Mouse (Mus musculus): ENCODE results near the gene Vamp8.
A peak's percentile ranks its signal among the peaks of the same experiment; 100 is the strongest.

Gene Vamp8

DNA sequence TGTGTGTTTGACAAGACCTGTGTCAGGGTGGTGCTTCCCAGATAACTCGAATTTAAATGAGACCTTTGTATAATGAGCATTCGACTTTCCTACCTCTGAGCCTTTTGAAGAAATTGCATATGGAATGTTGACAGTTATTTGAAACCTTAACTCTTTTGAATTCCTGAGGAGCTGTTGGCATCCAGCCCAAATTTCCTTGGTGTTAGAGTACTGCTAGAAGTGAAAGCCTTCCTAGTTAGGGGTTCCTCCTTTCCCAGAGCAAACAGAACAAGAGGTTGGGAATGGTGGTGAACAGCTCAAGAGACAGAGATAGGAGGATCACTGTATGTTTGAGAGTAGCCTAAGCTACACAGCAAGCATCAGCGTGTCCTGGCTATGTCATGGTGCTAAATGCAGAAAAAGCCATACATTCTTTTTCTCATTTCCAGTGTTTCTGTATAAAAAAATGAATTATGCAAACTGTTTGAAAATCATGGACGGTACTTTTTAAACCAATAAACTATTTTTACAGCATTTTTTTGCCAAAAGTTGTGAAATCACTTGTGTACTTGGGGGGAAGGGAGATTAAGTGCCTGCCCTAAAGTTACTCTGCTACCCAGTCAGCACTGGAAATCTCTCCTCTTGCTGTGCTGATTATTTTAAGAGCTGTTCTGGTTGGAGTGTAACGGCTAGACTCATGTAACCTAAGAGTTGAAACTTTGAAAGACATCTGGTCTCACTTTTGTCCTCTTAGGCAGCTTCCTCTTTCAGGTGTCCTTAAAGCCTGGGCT lies 37.7 kb downstream of the Vamp8 start:
- DNase-seq (ENCODE audit: low spot score in 2 of 2): peak in 1 of 2 experiments; percentile 54

DNA sequence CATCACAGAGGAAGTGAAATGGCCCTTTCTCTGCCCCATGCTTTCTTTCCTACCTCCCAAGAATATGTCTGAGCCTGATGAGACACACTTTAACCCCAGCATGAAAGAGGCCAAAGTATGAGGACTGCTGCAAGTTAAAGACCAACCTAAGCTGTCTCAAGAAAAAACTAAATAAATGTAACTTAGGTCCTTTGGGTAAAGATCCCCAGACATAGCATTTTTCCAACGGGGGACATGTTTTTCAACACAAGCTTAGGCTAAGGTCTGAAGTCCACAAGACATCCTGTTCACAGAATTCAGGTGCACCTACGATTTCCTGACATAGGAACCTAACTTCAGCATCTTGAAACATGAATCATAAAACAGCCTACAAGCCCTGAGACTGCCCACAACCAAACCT lies 40.3 kb downstream of the Vamp8 start:
- DNase-seq (ENCODE audit: low spot score in 2 of 2): no peak

DNA sequence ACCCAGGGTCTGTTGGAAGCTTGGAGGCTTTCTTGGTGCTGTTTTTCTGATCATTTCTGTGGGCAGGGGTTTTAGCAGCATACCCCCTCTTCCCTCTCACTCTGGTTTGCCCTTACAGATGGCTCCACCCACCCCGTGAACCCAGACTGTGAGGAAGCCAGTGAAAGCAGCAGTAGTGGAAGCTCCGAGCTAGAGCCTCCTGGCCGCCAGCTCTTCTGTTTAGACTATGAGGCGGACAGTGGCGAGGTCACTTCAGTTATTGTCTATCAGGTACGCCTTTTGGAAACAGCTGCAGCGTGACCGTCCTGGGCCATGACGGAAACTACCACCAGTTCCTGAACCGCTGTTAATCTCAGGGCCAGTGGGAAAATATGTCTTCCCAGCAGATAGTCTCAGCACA lies 42.1 kb downstream of the Vamp8 start:
- no peak for DNase-seq (ENCODE audit: low spot score in 2 of 2)

DNA sequence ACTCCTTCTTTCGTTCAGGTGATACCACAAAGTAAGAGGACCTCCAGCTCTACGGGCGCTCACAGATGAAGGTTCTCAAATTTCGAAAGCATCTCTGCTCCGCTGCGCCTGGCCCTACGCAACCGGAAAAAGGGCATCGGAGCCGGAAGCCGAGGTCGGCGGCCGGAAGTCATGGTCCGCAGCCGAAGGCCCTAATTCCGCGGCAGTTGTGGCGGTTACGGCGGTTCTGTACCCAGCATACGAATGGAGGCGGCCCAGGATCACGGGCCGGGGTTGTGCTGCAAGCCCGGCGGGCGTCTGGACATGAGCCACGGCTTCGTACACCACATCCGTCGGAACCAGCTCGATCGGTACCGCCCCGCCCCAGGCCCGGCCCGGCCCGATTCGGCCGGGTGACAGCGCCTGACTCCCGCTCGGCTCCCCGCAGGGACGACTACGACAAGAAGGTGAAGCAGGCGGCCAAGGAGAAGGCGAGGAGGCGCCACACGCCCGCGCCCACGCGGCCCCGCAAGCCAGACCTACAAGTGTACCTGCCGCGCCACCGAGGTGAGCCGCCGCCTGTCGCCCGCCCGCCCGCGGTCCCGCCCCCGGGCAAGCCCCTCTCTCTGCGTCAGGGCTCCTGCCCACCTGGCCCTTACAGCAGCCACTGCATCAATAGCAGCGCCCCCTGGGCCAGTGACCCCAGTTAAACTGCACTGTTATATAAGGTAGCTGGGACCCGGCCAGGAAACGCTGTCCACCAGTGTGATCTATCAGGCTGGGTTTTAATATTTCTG lies 43.1 kb downstream of the Vamp8 start, which contains the start of gene 0610030E20Rik:
Gene 0610030E20Rik, plus strand, starts transcription at position 152 of the 776 bp plus-strand sequence.
- peak; percentile 83 for DNase-seq (ENCODE audit: low spot score in 2 of 2)

DNA sequence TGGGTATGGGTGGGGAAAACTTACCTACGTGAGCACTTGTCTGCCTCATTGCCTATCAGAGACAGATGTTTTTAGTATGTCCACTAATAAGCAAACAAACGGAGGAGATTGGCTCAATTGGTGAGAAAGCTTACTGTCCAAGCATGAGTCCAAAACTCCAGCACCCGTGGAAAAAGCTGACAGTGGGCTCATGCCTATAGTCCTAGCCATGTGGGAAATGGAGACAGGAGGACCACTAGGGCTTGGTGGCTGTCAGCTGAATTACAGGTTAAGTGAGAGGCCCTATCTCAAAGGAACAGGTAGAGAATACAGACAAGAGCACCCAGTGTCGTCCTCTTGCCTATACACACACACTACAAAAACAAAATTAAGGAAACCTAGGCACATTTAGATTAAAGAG lies 44.2 kb downstream of the Vamp8 start:
- no peak for DNase-seq (ENCODE audit: low spot score in 2 of 2)

DNA sequence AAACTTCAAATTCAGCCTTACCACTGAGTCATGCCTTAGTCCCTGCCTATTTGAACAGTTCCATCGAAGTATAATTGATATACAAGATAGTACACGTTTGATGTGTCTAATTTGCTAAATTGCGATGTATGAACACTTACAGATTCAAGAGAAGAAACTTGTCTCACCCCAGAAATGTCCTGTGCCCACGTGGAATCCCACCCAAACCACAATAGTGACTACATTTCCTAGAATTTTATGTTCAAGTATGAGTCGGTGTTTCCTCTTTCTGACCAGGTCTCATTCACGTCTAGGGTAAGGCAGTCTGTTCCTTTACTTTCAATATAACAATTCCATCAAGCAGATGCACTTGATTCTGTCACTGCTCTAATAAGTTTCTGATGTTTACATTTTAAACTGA lies 44.9 kb downstream of the Vamp8 start:
- no peak for DNase-seq (ENCODE audit: low spot score in 2 of 2)

DNA sequence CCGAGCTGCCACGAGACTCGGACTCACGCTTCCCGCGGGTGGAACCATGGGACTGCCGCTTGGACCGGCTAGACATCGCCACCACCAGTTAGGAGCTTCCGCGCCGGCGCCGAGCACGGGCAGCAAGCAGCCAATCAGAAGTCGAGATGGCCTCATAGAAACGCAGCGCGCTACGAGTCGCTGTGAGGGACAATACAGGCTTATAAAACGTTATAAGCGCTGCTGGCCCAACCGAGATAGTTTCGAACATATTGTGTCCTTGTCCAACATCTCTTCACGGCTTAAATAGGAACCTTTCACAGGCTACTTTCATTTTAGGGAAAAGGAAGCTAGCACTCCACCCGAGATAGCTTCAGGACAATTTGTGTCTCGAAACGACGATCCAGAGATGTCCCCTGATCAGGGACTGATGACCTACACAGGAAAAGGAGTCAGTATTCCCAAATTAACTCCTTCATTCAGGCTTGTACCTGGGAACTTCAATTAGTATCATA lies 45.4 kb downstream of the Vamp8 start, which contains the start of gene Usp39:
Gene Usp39, minus strand, starts transcription at position 111 of the 494 bp plus-strand sequence.
- DNase-seq (ENCODE audit: low spot score in 2 of 2): peak; percentile 97 to 98

DNA sequence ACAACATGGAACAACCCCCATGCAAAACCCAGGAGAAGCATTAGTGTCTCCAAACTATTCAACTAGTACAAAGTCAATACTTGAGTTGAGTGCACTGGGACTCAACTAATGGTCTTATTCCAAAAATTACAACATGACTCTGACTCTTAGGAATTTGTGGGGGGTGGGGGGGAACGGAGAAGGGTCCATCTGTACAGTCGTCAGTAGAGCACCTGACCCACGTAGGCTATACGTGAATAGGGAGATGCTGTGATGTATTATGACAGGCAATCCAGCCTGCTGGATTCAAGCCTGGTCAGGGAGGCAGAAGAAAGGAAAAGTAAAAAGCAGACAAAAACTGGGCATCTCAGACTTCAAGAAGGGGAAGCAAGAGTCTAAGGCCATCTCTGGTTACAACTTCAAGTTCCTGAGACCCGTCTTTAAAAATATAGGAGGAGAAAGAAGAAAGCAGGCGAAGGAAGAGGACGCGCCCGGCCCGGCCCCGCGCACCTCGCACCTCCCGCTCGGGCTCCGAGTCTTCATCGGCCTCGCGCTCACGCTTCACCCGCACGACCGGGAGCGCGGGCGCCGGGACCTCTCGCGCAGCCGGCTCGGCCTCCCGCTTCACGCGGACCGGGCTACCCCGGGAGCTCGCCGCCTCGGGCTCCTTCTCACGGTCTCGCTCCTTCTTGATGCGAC lies 46.0 kb downstream of the Vamp8 start:
- no peak for DNase-seq (ENCODE audit: low spot score in 2 of 2)

DNA sequence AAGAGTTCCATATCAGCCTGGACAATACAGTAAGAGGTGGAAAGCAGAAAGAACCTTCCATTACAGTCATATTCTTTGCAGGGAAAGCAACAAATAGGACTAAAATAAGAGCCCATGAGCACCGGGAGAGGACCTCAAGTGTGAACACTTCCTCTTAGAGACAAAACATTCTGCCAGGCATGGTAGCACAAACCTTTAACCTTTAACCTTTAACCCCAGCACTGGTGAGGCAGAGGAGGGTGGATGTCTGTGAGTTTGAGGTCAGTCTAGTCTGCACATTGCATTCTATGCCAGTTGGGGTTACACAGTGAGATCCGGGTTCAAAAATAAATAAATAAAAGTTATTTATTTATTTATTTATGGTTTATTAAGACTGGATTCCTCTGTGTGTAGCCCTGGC lies 50.0 kb downstream of the Vamp8 start:
- no peak for DNase-seq (ENCODE audit: low spot score in 2 of 2)
